Mouse (Mus musculus): ENCODE measurements around the gene Prlh. TPM values are rescaled to one million over a fixed set of nuclear protein-coding genes. Genes with fewer than 3 reads are reported as not detected.

The Prlh gene
- polyA plus RNA-seq (2016; fragmentation: Nextera tagmentation; extraction: Ambion mirVana), result not detected in 2 replicates

GRCm38 (mm10) chr1:90952808-90953207, at the start of gene Prlh:
TSS of gene Prlh (plus strand) at chr1:90953108.
- H3K27ac ChIP-seq, result no peak within 1 kb of the TSS
- peaks cover 28% of the 10 kb centered on the region for H3K27me3 ChIP-seq (ENCODE audit: insufficient read depth, poor library complexity, severe bottlenecking)
- WGBS, result 78% methylated on average over 8 of the region's 8 CpGs
- H3K36me3 ChIP-seq, result no peaks in the 10 kb centered on the region
- no peaks in the 10 kb centered on the region for H3K9me3 ChIP-seq
- peaks cover 3% of the 10 kb centered on the region; the same call in 1 of the 2 replicates for H3K4me1 ChIP-seq
- H3K4me3 ChIP-seq, result no peak within 1 kb of the TSS
- DNase-seq (ENCODE audit: low spot score), result no peak

- no peaks in the 10 kb centered on the region for H3K36me3 ChIP-seq
- peaks cover 24% of the 10 kb centered on the region; the same call in 1 of the 2 replicates for H3K27me3 ChIP-seq (ENCODE audit: insufficient read depth, poor library complexity, severe bottlenecking)
- H3K9me3 ChIP-seq, result no peaks in the 10 kb centered on the region
- WGBS, result 57% methylated on average over 3 of the region's 3 CpGs
- no peak overlapping the region for H3K4me3 ChIP-seq
- peak; percentile 69 for DNase-seq (ENCODE audit: low spot score)
- H3K27ac ChIP-seq, result no peak overlapping the region
- H3K4me1 ChIP-seq, result peaks cover 9% of the 10 kb centered on the region; the same call in 1 of the 2 replicates
Observed at GRCm38 (mm10) chr1:90903211-90903945, 49.5 kb upstream of the Prlh start.

- Histone ChIP-seq H3K4me3 (no peak overlapping the region), H3K9me3 (no peaks in the 10 kb centered on the region), H3K4me1 (peaks cover 6% of the 10 kb centered on the region; the same call in 1 of the 2 replicates), H3K27ac (no peak overlapping the region), H3K36me3 (no peaks in the 10 kb centered on the region), H3K27me3 (ENCODE audit: insufficient read depth, poor library complexity, severe bottlenecking) (peaks cover 29% of the 10 kb centered on the region; the same call in 1 of the 2 replicates)
- DNase-seq (ENCODE audit: low spot score), result peak; percentile 67
- WGBS, result 75% methylated on average over 8 of the region's 8 CpGs
Observed at GRCm38 (mm10) chr1:90903971-90904458, 48.9 kb upstream of the Prlh start.

- WGBS, result 79% methylated on average over 7 of the region's 7 CpGs
- peaks cover 10% of the 10 kb centered on the region; the same call in 1 of the 2 replicates for H3K4me1 ChIP-seq
- peaks cover 32% of the 10 kb centered on the region; the same call in 1 of the 2 replicates for H3K27me3 ChIP-seq (ENCODE audit: insufficient read depth, poor library complexity, severe bottlenecking)
- no peaks in the 10 kb centered on the region for H3K9me3 ChIP-seq
- peak; percentile 53 for DNase-seq (ENCODE audit: low spot score)
- H3K4me3 ChIP-seq, result no peak overlapping the region
- no peak overlapping the region for H3K27ac ChIP-seq
- no peaks in the 10 kb centered on the region for H3K36me3 ChIP-seq
Observed at GRCm38 (mm10) chr1:90904729-90905404, 48.0 kb upstream of the Prlh start.

GRCm38 (mm10) chr1:90906357-90906756, 46.6 kb upstream of the Prlh start:
- H3K4me1 ChIP-seq, result 0 out of 2 replicates have a peak, but pooled peaks cover 4% of the 10 kb centered on the region
- DNase-seq (ENCODE audit: low spot score), result no peak

GRCm38 (mm10) chr1:90909161-90909560, 43.7 kb upstream of the Prlh start:
- no peak overlapping the region for H3K4me3 ChIP-seq
- H3K27ac ChIP-seq, result peak overlapping the region; percentile 16; the same call in 1 of the 2 replicates
- no peaks in the 10 kb centered on the region for H3K36me3 ChIP-seq
- no peak for DNase-seq (ENCODE audit: low spot score)
- 0 out of 2 replicates have a peak, but pooled peaks cover 4% of the 10 kb centered on the region for H3K4me1 ChIP-seq
- H3K27me3 ChIP-seq (ENCODE audit: insufficient read depth, poor library complexity, severe bottlenecking), result peaks cover 33% of the 10 kb centered on the region
- no peaks in the 10 kb centered on the region for H3K9me3 ChIP-seq

More at GRCm38 (mm10) chr1:90906357-90906756, 46.6 kb upstream of the Prlh start:
- Histone ChIP-seq H3K27ac (no peak overlapping the region), H3K4me3 (no peak overlapping the region), H3K9me3 (no peaks in the 10 kb centered on the region), H3K27me3 (ENCODE audit: insufficient read depth, poor library complexity, severe bottlenecking) (peaks cover 35% of the 10 kb centered on the region), H3K36me3 (no peaks in the 10 kb centered on the region)
- WGBS, result 8% methylated on average over 2 of the region's 2 CpGs

GRCm38 (mm10) chr1:90909631-90910152, 43.2 kb upstream of the Prlh start:
- no peak overlapping the region for H3K4me3 ChIP-seq
- H3K4me1 ChIP-seq, result peaks cover 7% of the 10 kb centered on the region
- H3K36me3 ChIP-seq, result no peaks in the 10 kb centered on the region
- no peak overlapping the region for H3K27ac ChIP-seq
- H3K9me3 ChIP-seq, result no peaks in the 10 kb centered on the region
- WGBS, result 45% methylated on average over 17 of the region's 17 CpGs
- peaks cover 37% of the 10 kb centered on the region for H3K27me3 ChIP-seq (ENCODE audit: insufficient read depth, poor library complexity, severe bottlenecking)
- DNase-seq (ENCODE audit: low spot score), result no peak

GRCm38 (mm10) chr1:90913231-90913630, 39.7 kb upstream of the Prlh start:
- Histone ChIP-seq H3K9me3 (no peaks in the 10 kb centered on the region), H3K36me3 (no peaks in the 10 kb centered on the region), H3K27ac (no peak overlapping the region), H3K4me1 (peaks cover 34% of the 10 kb centered on the region), H3K27me3 (ENCODE audit: insufficient read depth, poor library complexity, severe bottlenecking) (peaks cover 43% of the 10 kb centered on the region), H3K4me3 (no peak overlapping the region)
- WGBS, result 73% methylated on average over 6 of the region's 6 CpGs
- no peak for DNase-seq (ENCODE audit: low spot score)

GRCm38 (mm10) chr1:90914948-90915569, 37.8 kb upstream of the Prlh start, which contains the start of gene Mlph:
TSS of gene Mlph (plus strand) at chr1:90915085.
- DNase-seq (ENCODE audit: low spot score), result no peak
- Histone ChIP-seq H3K9me3 (peaks cover 6% of the 10 kb centered on the region), H3K4me1 (peaks cover 32% of the 10 kb centered on the region), H3K27ac (peak within 1 kb of the TSS; percentile 79), H3K4me3 (peak within 1 kb of the TSS; percentile 52), H3K36me3 (0 out of 2 replicates have a peak, but pooled peaks cover 2% of the 10 kb centered on the region), H3K27me3 (ENCODE audit: insufficient read depth, poor library complexity, severe bottlenecking) (peaks cover 34% of the 10 kb centered on the region)
- 16% methylated on average over 18 of the region's 18 CpGs for WGBS

- Histone ChIP-seq H3K36me3 (0 out of 2 replicates have a peak, but pooled peaks cover 3% of the 10 kb centered on the region), H3K27me3 (ENCODE audit: insufficient read depth, poor library complexity, severe bottlenecking) (peaks cover 30% of the 10 kb centered on the region), H3K4me1 (peaks cover 32% of the 10 kb centered on the region), H3K27ac (no peak overlapping the region; the same call in 1 of the 2 replicates), H3K4me3 (no peak overlapping the region), H3K9me3 (peaks cover 6% of the 10 kb centered on the region)
- WGBS, result 39% methylated on average over 6 of the region's 6 CpGs
- no peak for DNase-seq (ENCODE audit: low spot score)
Observed at GRCm38 (mm10) chr1:90917509-90917908, 35.4 kb upstream of the Prlh start.

GRCm38 (mm10) chr1:90921687-90922086, 31.2 kb upstream of the Prlh start:
- Histone ChIP-seq H3K27ac (no peak overlapping the region), H3K27me3 (ENCODE audit: insufficient read depth, poor library complexity, severe bottlenecking) (0 out of 2 replicates have a peak, but pooled peaks cover 3% of the 10 kb centered on the region), H3K4me1 (peaks cover 16% of the 10 kb centered on the region), H3K9me3 (peaks cover 6% of the 10 kb centered on the region), H3K36me3 (0 out of 2 replicates have a peak, but pooled peaks cover 3% of the 10 kb centered on the region), H3K4me3 (no peak overlapping the region)
- WGBS, result 86% methylated on average over 9 of the region's 9 CpGs
- no peak for DNase-seq (ENCODE audit: low spot score)

- no peak overlapping the region for H3K27ac ChIP-seq
- WGBS, result 90% methylated on average over 4 of the region's 4 CpGs
Observed at GRCm38 (mm10) chr1:90926030-90926429, 26.9 kb upstream of the Prlh start.

More at GRCm38 (mm10) chr1:90926030-90926429, 26.9 kb upstream of the Prlh start:
- no peaks in the 10 kb centered on the region for H3K9me3 ChIP-seq
- H3K27me3 ChIP-seq (ENCODE audit: insufficient read depth, poor library complexity, severe bottlenecking), result peaks cover 11% of the 10 kb centered on the region; the same call in 1 of the 2 replicates
- DNase-seq (ENCODE audit: low spot score), result no peak
- no peak overlapping the region for H3K4me3 ChIP-seq
- no peaks in the 10 kb centered on the region for H3K36me3 ChIP-seq
- H3K4me1 ChIP-seq, result peaks cover 14% of the 10 kb centered on the region

Data from heart, embryonic 10.5 days (tissue).